Mouse (Mus musculus) embryonic facial prominence, embryonic 10.5 days (tissue): ENCODE results near the gene Dzip1l. TPM values are rescaled to one million over a fixed set of nuclear protein-coding genes. Genes with fewer than 3 reads are reported as not detected.
A peak's percentile ranks its signal among the peaks of the same experiment; 100 is the strongest.

Experiments
- DNase-seq: peaks from one replicate; pipeline ENCODE4 v3.0.0-alpha.2; 2017; ENCODE audit warnings: low spot score
- H3K27ac ChIP-seq: fragments of 300-500 bp; sonication (generic); replicated peaks from 2 replicates; pipeline ENCODE4 v1.5.1; 2016; ENCODE audit warnings: mild to moderate bottlenecking
- H3K27me3 ChIP-seq: fragments of 300-500 bp; sonication (generic); replicated peaks from 2 replicates; pipeline ENCODE4 v1.6.1; 2016; ENCODE audit warnings: low read depth, mild to moderate bottlenecking; ENCODE audit not compliant: poor library complexity, severe bottlenecking
- H3K36me3 ChIP-seq: fragments of 300-500 bp; sonication (generic); replicated peaks from 2 replicates; pipeline ENCODE4 v1.6.1; 2016; ENCODE audit warnings: mild to moderate bottlenecking, moderate library complexity
- H3K4me1 ChIP-seq: fragments of 300-500 bp; sonication (generic); 2 replicates; pipeline ENCODE4 v1.6.1; 2016
- H3K4me3 ChIP-seq: fragments of 300-500 bp; sonication (generic); 2 replicates; pipeline ENCODE4 v1.5.1; 2016; ENCODE audit warnings: mild to moderate bottlenecking, moderate library complexity
- H3K9me3 ChIP-seq: fragments of 300-500 bp; sonication (generic); 2 replicates; pipeline ENCODE4 v1.6.1; 2016; ENCODE audit warnings: mild to moderate bottlenecking
- WGBS: fragments of 180-500 bp; shearing (Covaris S2); methylation state at CpG from one replicate; pipeline ENCODE4 v1.1.7; 2016; 5-methylcytosine and 5-hydroxymethylcytosine counted together
- polyA plus RNA-seq: library from polyadenylated mRNA; unstranded; fragments of >200 nt; fragmentation: Nextera tagmentation; extraction: Ambion mirVana; gene quantifications from 2 replicates; pipeline ENCODE4 v1.2.1, GENCODE M21; 2016

The Dzip1l gene
- polyA plus RNA-seq, 1 experiment from 2014 or later: 25.9 TPM

GRCm38 (mm10) chr9:99630071-99630470, 775 bp downstream of the Dzip1l start:
- under 1% methylated on average over 11 of the region's 11 CpGs for WGBS
- H3K27me3 ChIP-seq: no peaks in the 10 kb centered on the region
- H3K4me1 ChIP-seq: peaks cover 35% of the 10 kb centered on the region
- peaks cover 30% of the 10 kb centered on the region for H3K36me3 ChIP-seq
- peak overlapping the region; percentile 78 for H3K4me3 ChIP-seq
- H3K9me3 ChIP-seq: no peaks in the 10 kb centered on the region
- peak overlapping the region; percentile 93 for H3K27ac ChIP-seq
- DNase-seq: peak; percentile 62

DNA sequence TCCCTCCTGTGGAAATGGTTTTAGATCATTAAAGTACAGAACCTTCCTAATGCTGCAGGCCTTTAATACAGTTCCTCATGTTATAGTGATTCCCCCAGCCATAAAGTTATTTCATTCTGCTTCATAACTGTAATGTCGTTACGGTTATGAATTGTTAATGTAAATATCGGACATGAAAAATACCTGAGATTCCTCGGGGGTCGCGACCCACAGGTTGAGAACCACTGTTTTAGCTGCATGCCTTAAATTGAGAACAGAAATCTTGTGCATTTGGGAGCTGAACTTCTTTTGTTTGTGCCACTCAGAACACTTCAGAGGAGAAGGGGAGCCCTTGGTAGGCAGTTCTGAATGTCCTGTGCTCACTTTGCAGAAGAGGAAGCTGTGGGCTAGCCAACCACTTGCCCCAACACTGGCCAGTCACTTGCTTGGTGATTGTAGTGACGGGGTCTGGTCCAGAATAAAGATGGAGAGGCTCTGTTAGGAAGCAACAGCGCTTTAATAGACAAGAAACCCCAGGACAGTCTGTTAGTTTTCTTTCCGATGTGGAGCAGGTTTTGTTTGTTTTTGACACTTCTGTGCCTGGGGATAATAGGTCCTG, 1.3 kb downstream of the Dzip1l start:
- Histone ChIP-seq H3K27ac (peak overlapping the region; percentile 93), H3K4me3 (peak overlapping the region; percentile 78), H3K9me3 (no peaks in the 10 kb centered on the region), H3K4me1 (peaks cover 35% of the 10 kb centered on the region), H3K27me3 (no peaks in the 10 kb centered on the region), H3K36me3 (peaks cover 35% of the 10 kb centered on the region)
- peak; percentile 31 for DNase-seq
- 52% methylated on average over 9 of the region's 9 CpGs for WGBS

DNA sequence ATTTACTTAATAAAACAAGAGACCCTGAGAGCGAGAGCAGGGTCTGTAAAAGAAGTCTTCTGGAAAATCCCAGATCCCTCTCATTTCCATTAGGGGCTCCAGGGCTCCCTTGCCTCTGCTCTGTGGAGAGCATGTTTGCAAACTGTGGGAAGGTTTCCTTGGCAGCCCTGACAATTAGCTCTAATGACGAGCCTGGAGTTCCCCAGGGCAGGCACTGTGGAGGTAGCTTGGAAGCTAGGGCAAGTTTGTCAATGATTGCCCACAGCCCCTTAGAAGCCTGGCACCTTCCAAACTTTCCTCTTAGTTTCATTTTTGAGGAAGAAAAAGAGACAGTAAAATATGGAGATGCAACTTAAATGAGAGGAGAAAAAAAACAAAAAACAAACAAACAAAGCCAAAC, 2.5 kb downstream of the Dzip1l start:
- Histone ChIP-seq H3K4me3 (peak overlapping the region; percentile 78), H3K27ac (peak overlapping the region; percentile 55; the same call in 1 of the 2 replicates), H3K4me1 (peaks cover 35% of the 10 kb centered on the region), H3K36me3 (peaks cover 47% of the 10 kb centered on the region), H3K27me3 (no peaks in the 10 kb centered on the region), H3K9me3 (no peaks in the 10 kb centered on the region)
- DNase-seq: peak; percentile 41
- 40% methylated on average over 2 of the region's 2 CpGs for WGBS

DNA sequence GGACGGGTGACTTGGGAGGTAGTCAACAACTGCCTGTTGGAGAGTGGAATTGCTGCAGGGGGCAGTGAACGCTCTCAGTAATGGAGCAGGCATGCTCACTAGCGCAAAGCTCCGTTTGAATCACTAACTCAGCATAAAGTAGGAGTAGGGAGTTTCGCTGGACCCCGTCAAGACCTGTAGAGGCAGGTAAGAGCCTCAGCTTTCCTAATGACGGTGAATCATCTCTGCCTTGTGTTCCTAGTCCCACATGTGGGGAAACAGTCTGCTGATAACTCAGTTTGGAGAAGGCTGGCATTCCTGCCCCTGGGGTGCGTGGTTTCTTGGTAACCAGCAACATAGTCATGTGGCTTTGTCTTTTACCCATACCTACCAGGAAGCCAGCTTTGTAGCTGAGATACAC, 3.0 kb downstream of the Dzip1l start:
- Histone ChIP-seq H3K27me3 (no peaks in the 10 kb centered on the region), H3K36me3 (peaks cover 51% of the 10 kb centered on the region), H3K27ac (peak overlapping the region; percentile 55; the same call in 1 of the 2 replicates), H3K9me3 (no peaks in the 10 kb centered on the region), H3K4me3 (no peak overlapping the region), H3K4me1 (peaks cover 35% of the 10 kb centered on the region)
- DNase-seq: peak; percentile 10
- 56% methylated on average over 8 of the region's 8 CpGs for WGBS

- Histone ChIP-seq H3K36me3 (peaks cover 93% of the 10 kb centered on the region), H3K9me3 (no peaks in the 10 kb centered on the region), H3K27me3 (no peaks in the 10 kb centered on the region), H3K4me3 (no peak overlapping the region), H3K4me1 (peaks cover 9% of the 10 kb centered on the region), H3K27ac (no peak overlapping the region)
- no peak for DNase-seq
- WGBS: 91% methylated on average over 1 of the region's 1 CpGs
These were observed 7.5 kb downstream of the Dzip1l start for GRCm38 (mm10) chr9:99636776-99637175.

DNA sequence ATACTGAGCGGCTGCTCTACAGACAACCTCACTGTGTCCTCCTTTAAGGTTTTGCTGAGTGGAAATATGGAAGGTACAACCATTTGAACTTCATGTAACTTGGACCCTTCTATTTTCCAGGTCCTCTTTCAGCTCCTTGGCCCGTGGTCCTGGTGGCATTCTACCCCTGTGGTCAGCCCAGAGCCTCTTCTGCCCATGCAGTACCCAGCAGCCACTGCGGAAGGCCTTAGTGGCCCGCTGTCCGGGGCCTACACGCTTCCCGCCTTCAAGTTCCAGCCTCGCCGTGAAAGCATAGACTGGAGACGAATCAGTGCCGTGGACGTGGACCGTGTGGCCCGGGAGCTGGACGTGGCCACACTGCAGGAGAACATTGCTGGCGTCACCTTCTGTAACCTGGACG, 7.9 kb downstream of the Dzip1l start:
- DNase-seq: no peak
- Histone ChIP-seq H3K27me3 (no peaks in the 10 kb centered on the region), H3K36me3 (peaks cover 95% of the 10 kb centered on the region), H3K9me3 (no peaks in the 10 kb centered on the region), H3K4me1 (peaks cover 4% of the 10 kb centered on the region), H3K27ac (no peak overlapping the region), H3K4me3 (no peak overlapping the region)
- 96% methylated on average over 17 of the region's 17 CpGs for WGBS

DNA sequence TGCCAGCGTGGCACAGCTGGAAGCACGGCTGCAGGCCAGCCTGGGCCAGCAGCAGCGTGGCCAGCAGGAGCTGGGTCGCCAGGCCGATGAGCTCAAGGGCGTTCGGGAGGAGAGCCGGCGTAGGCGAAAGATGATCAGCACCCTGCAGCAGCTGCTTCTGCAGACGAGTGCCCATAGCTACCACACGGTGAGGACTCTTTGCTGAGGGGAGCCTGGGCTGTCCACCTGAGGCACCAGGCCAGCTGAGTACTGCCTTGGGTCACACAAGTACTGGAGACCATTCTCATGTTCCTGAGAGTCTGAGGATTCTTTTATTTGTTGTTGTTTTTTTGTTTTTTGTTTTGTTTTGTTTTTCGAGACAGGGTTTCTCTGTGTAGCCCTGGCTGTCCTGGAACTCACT, 8.4 kb downstream of the Dzip1l start:
- H3K27ac ChIP-seq: no peak overlapping the region
- DNase-seq: no peak
- peaks cover 95% of the 10 kb centered on the region for H3K36me3 ChIP-seq
- no peak overlapping the region for H3K4me3 ChIP-seq
- no peaks in the 10 kb centered on the region for H3K9me3 ChIP-seq
- H3K4me1 ChIP-seq: no peaks in the 10 kb centered on the region
- 95% methylated on average over 13 of the region's 13 CpGs for WGBS
- no peaks in the 10 kb centered on the region for H3K27me3 ChIP-seq

- Histone ChIP-seq H3K4me3 (no peak overlapping the region), H3K36me3 (peaks cover 93% of the 10 kb centered on the region), H3K4me1 (no peaks in the 10 kb centered on the region), H3K27ac (no peak overlapping the region), H3K9me3 (no peaks in the 10 kb centered on the region), H3K27me3 (no peaks in the 10 kb centered on the region)
- 94% methylated on average over 5 of the region's 5 CpGs for WGBS
- no peak for DNase-seq
These were observed 10.7 kb downstream of the Dzip1l start for GRCm38 (mm10) chr9:99639957-99640356.

- 90% methylated on average over 6 of the region's 6 CpGs for WGBS
- H3K4me3 ChIP-seq: no peak overlapping the region
- H3K27me3 ChIP-seq: no peaks in the 10 kb centered on the region
- no peaks in the 10 kb centered on the region for H3K4me1 ChIP-seq
- DNase-seq: no peak
- no peak overlapping the region for H3K27ac ChIP-seq
- no peaks in the 10 kb centered on the region for H3K9me3 ChIP-seq
- peaks cover 93% of the 10 kb centered on the region for H3K36me3 ChIP-seq
These were observed 16.1 kb downstream of the Dzip1l start for GRCm38 (mm10) chr9:99645416-99645815.

- Histone ChIP-seq H3K27me3 (no peaks in the 10 kb centered on the region), H3K4me1 (no peaks in the 10 kb centered on the region), H3K4me3 (no peak overlapping the region), H3K36me3 (peaks cover 96% of the 10 kb centered on the region), H3K27ac (no peak overlapping the region), H3K9me3 (no peaks in the 10 kb centered on the region)
- DNase-seq: no peak
- WGBS: 97% methylated on average over 6 of the region's 6 CpGs
These were observed 16.8 kb downstream of the Dzip1l start for GRCm38 (mm10) chr9:99646102-99646501.

DNA sequence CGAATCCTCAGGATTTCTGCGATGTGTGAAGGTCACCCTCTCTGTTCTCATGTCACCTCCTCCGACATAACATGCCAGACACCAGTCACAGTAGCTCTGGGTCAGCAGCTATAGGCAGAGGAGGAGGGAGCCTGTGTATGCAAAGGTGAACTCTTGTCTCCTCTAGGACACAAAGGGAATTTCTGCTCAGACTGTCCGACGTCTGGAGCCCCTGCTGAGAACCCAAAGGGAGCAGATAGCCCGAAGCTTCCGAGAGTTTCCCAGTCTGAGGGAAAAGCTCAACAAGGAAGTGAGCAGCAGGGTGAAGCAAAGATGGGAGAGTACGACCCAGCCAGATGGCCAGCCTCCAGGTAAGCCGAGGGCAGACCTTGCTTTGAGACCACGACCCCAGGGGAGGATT, 31.5 kb downstream of the Dzip1l start:
- 80% methylated on average over 10 of the region's 10 CpGs for WGBS
- Histone ChIP-seq H3K36me3 (peaks cover 93% of the 10 kb centered on the region), H3K27ac (no peak overlapping the region), H3K4me1 (no peaks in the 10 kb centered on the region), H3K4me3 (no peak overlapping the region), H3K27me3 (no peaks in the 10 kb centered on the region), H3K9me3 (no peaks in the 10 kb centered on the region)
- DNase-seq: no peak

- 79% methylated on average over 16 of the region's 16 CpGs for WGBS
- H3K27me3 ChIP-seq: no peaks in the 10 kb centered on the region
- peaks cover 93% of the 10 kb centered on the region for H3K36me3 ChIP-seq
- DNase-seq: no peak
- H3K4me1 ChIP-seq: no peaks in the 10 kb centered on the region
- no peak overlapping the region for H3K27ac ChIP-seq
- no peaks in the 10 kb centered on the region for H3K9me3 ChIP-seq
- H3K4me3 ChIP-seq: no peak overlapping the region
These were observed 32.4 kb downstream of the Dzip1l start for GRCm38 (mm10) chr9:99661606-99662166.

DNA sequence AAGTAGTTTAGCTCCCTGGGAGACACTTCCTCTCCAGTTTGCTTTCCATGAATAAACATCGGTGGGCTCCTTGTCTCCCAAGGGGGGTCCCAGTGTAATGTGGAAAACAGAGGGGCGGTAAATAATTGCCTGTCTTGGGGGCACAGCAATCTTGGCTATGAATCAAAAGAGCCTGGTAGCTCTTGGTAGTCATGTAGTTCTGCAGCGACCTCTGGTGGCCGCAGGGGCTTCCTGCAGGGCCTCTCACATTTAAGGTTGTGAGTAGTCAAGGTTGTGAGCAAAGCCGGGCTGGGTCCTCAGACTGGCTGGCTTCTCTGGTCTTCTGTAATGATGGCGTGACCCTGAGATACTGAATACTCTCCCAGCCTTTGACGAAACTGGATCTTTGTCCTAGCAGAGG, 33.1 kb downstream of the Dzip1l start:
- H3K9me3 ChIP-seq: no peaks in the 10 kb centered on the region
- H3K4me1 ChIP-seq: no peaks in the 10 kb centered on the region
- DNase-seq: peak; percentile 81
- H3K36me3 ChIP-seq: peaks cover 93% of the 10 kb centered on the region
- no peak overlapping the region for H3K4me3 ChIP-seq
- no peaks in the 10 kb centered on the region for H3K27me3 ChIP-seq
- 33% methylated on average over 7 of the region's 7 CpGs for WGBS
- H3K27ac ChIP-seq: no peak overlapping the region
